Mouse (Mus musculus): ENCODE measurements at regions not wholly inside any gene's neighbourhood (a gene's known extent, or its start where the extent isn't known, plus 50 kb on each side); places are given as distances from the start of the nearest gene placed in this dataset.

DNA sequence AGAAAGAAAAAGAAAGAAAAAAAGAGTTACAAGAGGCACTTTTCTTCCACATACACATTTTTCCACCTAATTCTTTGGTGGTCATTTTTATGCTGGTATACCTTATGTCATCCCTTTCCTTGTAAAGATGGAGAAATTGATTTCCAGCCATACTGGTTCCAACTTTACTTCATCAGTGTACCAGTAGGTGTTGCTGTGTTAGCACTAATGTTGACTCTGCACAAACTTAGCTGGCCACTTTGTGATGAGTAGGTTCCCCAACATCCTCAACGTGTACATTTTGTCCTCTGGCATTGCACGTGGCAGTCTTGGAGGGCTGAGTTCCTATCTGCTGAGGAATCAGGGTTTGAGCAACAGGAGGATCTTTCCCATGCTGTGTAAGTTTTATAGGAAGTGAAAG is 256.7 kb downstream of the Cetn3 start:
- no peak for TF ChIP-seq CTCF (IDR thresholded peaks at IDR 0.05; ENCODE audit: borderline replicate concordance, insufficient read depth, low read length)
- TF ChIP-seq POLR2A (IDR thresholded peaks at IDR 0.05; ENCODE audit: low read depth, low read length), result no peak

Data from embryonic fibroblast, embryonic 13.5 days (primary cell).